Mouse (Mus musculus) subcutaneous adipose tissue, adult 2 months (tissue): ENCODE data around the gene Slc35f4. TPM values are rescaled to one million over a fixed set of nuclear protein-coding genes. Genes with fewer than 3 reads are reported as not detected.

Experiments
- polyA plus RNA-seq: library from polyadenylated mRNA; depleted of rRNA; stranded (reverse); fragments of >200 nt; gene quantifications from 2 replicates; pipeline ENCODE4 v1.2.3, GENCODE M21; 2012; ENCODE audit warnings: low replicate concordance; rRNA removed

The Slc35f4 gene
- not detected in 2 replicates for polyA plus RNA-seq

GRCm38 (mm10) chr14:49525931-49526291, at the start of gene Slc35f4:
Gene Slc35f4, minus strand, starts transcription at chr14:49526046.

